In the genomic region with DNA sequence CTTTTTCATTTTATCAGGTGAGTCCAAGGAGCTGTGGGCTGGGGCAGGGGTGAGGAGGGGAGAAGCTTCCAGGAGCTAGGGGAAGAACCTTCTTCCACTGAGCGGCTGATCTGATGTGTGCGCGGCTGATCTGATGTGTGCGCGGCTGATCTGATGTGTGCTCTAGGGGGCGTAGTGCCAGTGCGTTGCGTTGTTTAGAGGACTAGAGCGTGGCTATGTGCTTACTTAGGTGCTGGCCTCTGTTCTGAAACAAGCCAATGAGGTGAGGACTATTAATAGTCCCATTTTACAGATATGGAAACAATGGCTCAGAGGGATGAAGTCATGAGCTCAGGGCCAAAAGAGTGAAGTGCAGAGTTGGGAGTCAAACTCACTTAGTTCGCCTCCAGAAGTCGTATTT, we compare ENCODE assay signal across 30 mouse cellular contexts. TPM values are rescaled to one million over a fixed set of nuclear protein-coding genes. Genes with fewer than 3 reads are reported as not detected.
DNase-seq lines count a peak whose midpoint lies in the region; ATAC-seq and TF ChIP-seq lines count a peak whose summit lies in the region.
"Had no signal": no experiment of that assay in that cellular context is flagged by ENCODE, and none has a peak within 500 bp of the region (broad histone marks: within the 10 kb centered on the region; RNA-seq: fewer than 3 reads in every experiment).

No protein-coding gene starts in this region.

- no peak overlapping the region for H3K9ac ChIP-seq in forebrain, postnatal 0 days
- no peak overlapping the region for H3K9ac ChIP-seq in forebrain, embryonic 14.5 days (ENCODE audit: low read length)
- H3K9ac ChIP-seq in midbrain, embryonic 11.5 days (ENCODE audit: low read length): no peak overlapping the region
- no peak overlapping the region for H3K9ac ChIP-seq in midbrain, embryonic 16.5 days (ENCODE audit: low read depth, low read length)
- H3K9ac ChIP-seq in ES-E14 (ENCODE audit: insufficient read depth, low read depth, low read length, poor library complexity, severe bottlenecking): peak overlapping the region; percentile 44
- H3K9ac ChIP-seq: embryonic facial prominence, embryonic 12.5 days; embryonic facial prominence, embryonic 15.5 days; forebrain, embryonic 15.5 days; hindbrain, embryonic 12.5 days; intestine, embryonic 15.5 days had no signal

- peak; percentile 13; the same call in 1 of the 2 replicates for TF ChIP-seq CTCF in forebrain, postnatal 0 days (IDR thresholded peaks at IDR 0.05; ENCODE audit: low read depth)
- TF ChIP-seq CTCF in olfactory bulb, adult 2 months (IDR thresholded peaks at IDR 0.05; ENCODE audit: insufficient read depth, low read depth, low read length): no peak

- no peaks in the 10 kb centered on the region for H3K9me3 ChIP-seq in forebrain, postnatal 0 days (ENCODE audit: low read length)
- no peaks in the 10 kb centered on the region for H3K9me3 ChIP-seq in forebrain, embryonic 14.5 days (replicated peaks; ENCODE audit: control insufficient read depth, low read length)
- H3K9me3 ChIP-seq in midbrain, embryonic 11.5 days (ENCODE audit: control insufficient read depth, low read length): no peaks in the 10 kb centered on the region
- no peaks in the 10 kb centered on the region for H3K9me3 ChIP-seq in midbrain, embryonic 16.5 days (replicated peaks; ENCODE audit: control insufficient read depth, low read length, poor library complexity, severe bottlenecking)
- no peaks in the 10 kb centered on the region for H3K9me3 ChIP-seq in ES-E14 (ENCODE audit: control insufficient read depth, insufficient read depth, low read depth, low read length)
- H3K9me3 ChIP-seq: embryonic facial prominence, embryonic 12.5 days; embryonic facial prominence, embryonic 15.5 days; forebrain, embryonic 15.5 days; hindbrain, embryonic 12.5 days; intestine, embryonic 15.5 days had no signal

- no peak overlapping the region for H3K4me2 ChIP-seq in forebrain, postnatal 0 days (ENCODE audit: low read depth)
- H3K4me2 ChIP-seq in forebrain, embryonic 14.5 days (ENCODE audit: low read length): no peak overlapping the region
- no peak overlapping the region for H3K4me2 ChIP-seq in midbrain, embryonic 11.5 days
- no peak overlapping the region for H3K4me2 ChIP-seq in midbrain, embryonic 16.5 days (ENCODE audit: low read length)
- H3K4me2 ChIP-seq: embryonic facial prominence, embryonic 12.5 days; embryonic facial prominence, embryonic 15.5 days; forebrain, embryonic 15.5 days; heart, embryonic 11.5 days; hindbrain, embryonic 12.5 days; intestine, embryonic 15.5 days had no signal

- H3K27ac ChIP-seq in forebrain, postnatal 0 days (ENCODE audit: low read depth, low read length): no peak overlapping the region
- no peak overlapping the region for H3K27ac ChIP-seq in forebrain, embryonic 14.5 days (ENCODE audit: low read depth, low read length)
- H3K27ac ChIP-seq in midbrain, embryonic 11.5 days (ENCODE audit: low read depth, low read length): no peak overlapping the region
- H3K27ac ChIP-seq in midbrain, embryonic 16.5 days (ENCODE audit: low read length): no peak overlapping the region
- H3K27ac ChIP-seq in ES-E14 (ENCODE audit: insufficient read depth, low read depth, low read length, poor library complexity, severe bottlenecking): 0 out of 2 replicates have a peak overlapping the region, but pooled peaks have one; percentile 11
- 0 out of 2 replicates have a peak overlapping the region, but pooled peaks have one; percentile 15 for H3K27ac ChIP-seq in olfactory bulb, adult 2 months (ENCODE audit: insufficient read depth, low read depth, low read length)
- H3K27ac ChIP-seq: embryonic facial prominence, embryonic 12.5 days; embryonic facial prominence, embryonic 15.5 days; forebrain, embryonic 15.5 days; gastrocnemius, adult 2 months; hindbrain, embryonic 12.5 days; intestine, embryonic 15.5 days had no signal

- in situ Hi-C loops in ES-E14 (cut with MboI; ENCODE audit: low sequenced_read_pairs in 2 of 2, unreplicated experiment in 2 of 2): no loop called here

- ATAC-seq in forebrain, postnatal 0 days: no peak
- no peak for ATAC-seq in forebrain, embryonic 14.5 days
- ATAC-seq in midbrain, embryonic 11.5 days (ENCODE audit: low FRiP score): no peak
- ATAC-seq in midbrain, embryonic 16.5 days: no peak
- ATAC-seq: forebrain, embryonic 15.5 days; intestine, embryonic 15.5 days had no signal

- DNase-seq in forebrain, postnatal 0 days: no peak
- no peak for DNase-seq in forebrain, embryonic 14.5 days (ENCODE audit: low spot score)
- DNase-seq in midbrain, embryonic 11.5 days (ENCODE audit: low spot score, missing footprints): peak; percentile 53
- DNase-seq in ES-E14 (ENCODE audit: low read depth, low spot score): no peak
- no peak for DNase-seq in testis, postnatal 10 days (ENCODE audit: low spot score)
- no peak for DNase-seq in layer of hippocampus, adult 9-11 months
- DNase-seq: adrenal gland, postnatal 10 days; cerebellum, adult 11 months; cerebellum, adult 2 months; cerebellum, adult 9-11 months; cerebellum, postnatal 25 days; gastrocnemius, adult 2 months; gastrocnemius, postnatal 14 days; heart, adult 11 months; kidney, adult 11 months had no signal

- WGBS in forebrain, postnatal 0 days: 97% methylated on average over 11 of the region's 11 CpGs
- 96% methylated on average over 11 of the region's 11 CpGs for WGBS in forebrain, embryonic 14.5 days
- 92% methylated on average over 11 of the region's 11 CpGs for WGBS in midbrain, embryonic 11.5 days
- 94% methylated on average over 11 of the region's 11 CpGs for WGBS in midbrain, embryonic 16.5 days
- 65% methylated on average over 11 of the region's 11 CpGs for WGBS in olfactory bulb, adult 2 months

- no peak overlapping the region for H3K4me3 ChIP-seq in forebrain, postnatal 0 days (ENCODE audit: low read depth, low read length)
- H3K4me3 ChIP-seq in forebrain, embryonic 14.5 days (ENCODE audit: low read depth, low read length): no peak overlapping the region
- no peak overlapping the region for H3K4me3 ChIP-seq in midbrain, embryonic 11.5 days (ENCODE audit: low read depth, low read length)
- no peak overlapping the region for H3K4me3 ChIP-seq in midbrain, embryonic 16.5 days (ENCODE audit: low read depth, low read length)
- H3K4me3 ChIP-seq in ES-E14 (ENCODE audit: insufficient read depth in 1 of 2, low read depth in 1 of 2, low read length in 2 of 2, poor library complexity in 1 of 2, severe bottlenecking in 1 of 2): peak overlapping the region; percentile 60 to 65
- no peak overlapping the region for H3K4me3 ChIP-seq in olfactory bulb, adult 2 months (ENCODE audit: insufficient read depth, low read depth, low read length)
- H3K4me3 ChIP-seq: embryonic facial prominence, embryonic 12.5 days; embryonic facial prominence, embryonic 15.5 days; forebrain, embryonic 15.5 days; gastrocnemius, adult 2 months; hindbrain, embryonic 12.5 days; intestine, embryonic 15.5 days had no signal

- TF ChIP-seq POLR2A in olfactory bulb, adult 2 months (IDR thresholded peaks at IDR 0.05; ENCODE audit: insufficient read depth, low read depth, low read length): no peak

- H3K27me3 ChIP-seq in forebrain, postnatal 0 days (ENCODE audit: insufficient read depth, low read length): no peaks in the 10 kb centered on the region
- H3K27me3 ChIP-seq in forebrain, embryonic 14.5 days (replicated peaks; ENCODE audit: control insufficient read depth, insufficient read depth, low read length): no peaks in the 10 kb centered on the region
- H3K27me3 ChIP-seq in midbrain, embryonic 11.5 days (ENCODE audit: control insufficient read depth, insufficient read depth, low read length): no peaks in the 10 kb centered on the region
- no peaks in the 10 kb centered on the region for H3K27me3 ChIP-seq in midbrain, embryonic 16.5 days (ENCODE audit: control insufficient read depth, insufficient read depth, low read depth, low read length)
- H3K27me3 ChIP-seq: embryonic facial prominence, embryonic 12.5 days; embryonic facial prominence, embryonic 15.5 days; forebrain, embryonic 15.5 days; hindbrain, embryonic 12.5 days; intestine, embryonic 15.5 days had no signal

- peaks cover 36% of the 10 kb centered on the region for H3K36me3 ChIP-seq in forebrain, postnatal 0 days (ENCODE audit: insufficient read depth)
- peaks cover 46% of the 10 kb centered on the region for H3K36me3 ChIP-seq in forebrain, embryonic 14.5 days (ENCODE audit: control insufficient read depth, insufficient read depth, low read length)
- H3K36me3 ChIP-seq in midbrain, embryonic 11.5 days (ENCODE audit: control insufficient read depth, insufficient read depth, low read length): peaks cover 4% of the 10 kb centered on the region; the same call in 1 of the 2 replicates
- peaks cover 9% of the 10 kb centered on the region for H3K36me3 ChIP-seq in midbrain, embryonic 16.5 days (ENCODE audit: control insufficient read depth, insufficient read depth, low read length)
- H3K36me3 ChIP-seq in ES-E14 (ENCODE audit: control insufficient read depth, insufficient read depth, low read length, poor library complexity, severe bottlenecking): peaks cover 10% of the 10 kb centered on the region
- H3K36me3 ChIP-seq: intestine, embryonic 15.5 days had no signal

- H3K4me1 ChIP-seq in forebrain, postnatal 0 days (ENCODE audit: insufficient read depth): 0 out of 2 replicates have a peak, but pooled peaks cover 1% of the 10 kb centered on the region
- H3K4me1 ChIP-seq in forebrain, embryonic 14.5 days (ENCODE audit: control insufficient read depth, insufficient read depth, low read length): peaks cover 4% of the 10 kb centered on the region; the same call in 1 of the 2 replicates
- peaks cover 1% of the 10 kb centered on the region; the same call in 1 of the 2 replicates for H3K4me1 ChIP-seq in midbrain, embryonic 11.5 days (ENCODE audit: control insufficient read depth, insufficient read depth, low read length)
- H3K4me1 ChIP-seq in midbrain, embryonic 16.5 days (ENCODE audit: control insufficient read depth, insufficient read depth, low read length): peaks cover 4% of the 10 kb centered on the region
- H3K4me1 ChIP-seq in ES-E14 (ENCODE audit: control insufficient read depth in 2 of 2, insufficient read depth in 2 of 2, low read length in 2 of 2, poor library complexity in 1 of 2): peaks cover 0 to 4% of the 10 kb centered on the region in 2 experiments; a peak in 2 of 4 replicates
- peaks cover 14% of the 10 kb centered on the region for H3K4me1 ChIP-seq in olfactory bulb, adult 2 months (ENCODE audit: control insufficient read depth, insufficient read depth, low read length)
- H3K4me1 ChIP-seq: intestine, embryonic 15.5 days had no signal

RNA-seq across cellular contexts. Expression of gene Cacng7, which starts 6.3 kb away (rescaled TPM):
- total RNA-seq in forebrain, postnatal 0 days (2014; rRNA removed): 73.4 and 78.9 TPM in 2 replicates
- polyA plus RNA-seq in forebrain, postnatal 0 days (2015; fragmentation: Nextera tagmentation; extraction: Ambion mirVana): 2.3 and 2.5 TPM in 2 replicates
- 3.3 and 3.8 TPM in 2 replicates for polyA plus RNA-seq in forebrain, embryonic 14.5 days (2014; fragmentation: Nextera tagmentation; extraction: Ambion mirVana)
- polyA plus RNA-seq in midbrain, embryonic 11.5 days (2014; fragmentation: Nextera tagmentation; extraction: Ambion mirVana): 4.2 and 4.4 TPM in 2 replicates
- polyA plus RNA-seq in midbrain, embryonic 16.5 days (2015; fragmentation: Nextera tagmentation; extraction: Ambion mirVana): 2.6 and 3.0 TPM in 2 replicates
- total RNA-seq in ES-E14 (2012; rRNA removed): 14.4 and 16.0 TPM in 2 replicates
- not detected in 2 replicates for polyA plus RNA-seq in olfactory bulb, adult 2 months (2012; ENCODE audit: insufficient read depth, insufficient read length, low replicate concordance, missing spikeins)
- total RNA-seq: common myeloid progenitor, adult 5-6 weeks; hematopoietic stem cell, adult 5-6 weeks had no signal

RNA-seq across cellular contexts. Expression of gene Prkcg, which starts 50.0 kb away (rescaled TPM):
- 10.2 and 17.3 TPM in 2 replicates for total RNA-seq in forebrain, postnatal 0 days (2014; rRNA removed)
- 12.1 and 15.1 TPM in 2 replicates for polyA plus RNA-seq in forebrain, postnatal 0 days (2015; fragmentation: Nextera tagmentation; extraction: Ambion mirVana)
- polyA plus RNA-seq in forebrain, embryonic 14.5 days (2014; fragmentation: Nextera tagmentation; extraction: Ambion mirVana): 0.43 and 1.2 TPM in 2 replicates
- 0.31 and 0.77 TPM in 2 replicates for polyA plus RNA-seq in midbrain, embryonic 11.5 days (2014; fragmentation: Nextera tagmentation; extraction: Ambion mirVana)
- polyA plus RNA-seq in midbrain, embryonic 16.5 days (2015; fragmentation: Nextera tagmentation; extraction: Ambion mirVana): 3.3 and 3.8 TPM in 2 replicates
- total RNA-seq in ES-E14 (2012; rRNA removed): 6.6 and 7.3 TPM in 2 replicates
- not detected in 2 replicates for polyA plus RNA-seq in olfactory bulb, adult 2 months (2012; ENCODE audit: insufficient read depth, insufficient read length, low replicate concordance, missing spikeins)
- total RNA-seq: common myeloid progenitor, adult 5-6 weeks; hematopoietic stem cell, adult 5-6 weeks; MEL had no signal

RNA-seq across cellular contexts. Expression of gene Myadm, which starts 50.1 kb away (rescaled TPM):
- total RNA-seq in forebrain, postnatal 0 days (2014; rRNA removed): 16.2 and 22.3 TPM in 2 replicates
- polyA plus RNA-seq in forebrain, postnatal 0 days (2015; fragmentation: Nextera tagmentation; extraction: Ambion mirVana): 14.0 and 22.3 TPM in 2 replicates
- polyA plus RNA-seq in forebrain, embryonic 14.5 days (2014; fragmentation: Nextera tagmentation; extraction: Ambion mirVana): 19.8 and 23.6 TPM in 2 replicates
- polyA plus RNA-seq in midbrain, embryonic 11.5 days (2014; fragmentation: Nextera tagmentation; extraction: Ambion mirVana): 38.1 and 41.2 TPM in 2 replicates
- 32.7 and 36.4 TPM in 2 replicates for polyA plus RNA-seq in midbrain, embryonic 16.5 days (2015; fragmentation: Nextera tagmentation; extraction: Ambion mirVana)
- 80.8 and 84.1 TPM in 2 replicates for total RNA-seq in ES-E14 (2012; rRNA removed)
- not detected in 2 replicates for polyA plus RNA-seq in olfactory bulb, adult 2 months (2012; ENCODE audit: insufficient read depth, insufficient read length, low replicate concordance, missing spikeins)

RNA-seq across cellular contexts. Expression of gene Cacng8, which starts 51.5 kb away (rescaled TPM):
- 41.5 and 42.2 TPM in 2 replicates for total RNA-seq in forebrain, postnatal 0 days (2014; rRNA removed)
- 16.5 and 17.8 TPM in 2 replicates for polyA plus RNA-seq in forebrain, postnatal 0 days (2015; fragmentation: Nextera tagmentation; extraction: Ambion mirVana)
- polyA plus RNA-seq in forebrain, embryonic 14.5 days (2014; fragmentation: Nextera tagmentation; extraction: Ambion mirVana): 8.6 and 11.1 TPM in 2 replicates
- polyA plus RNA-seq in midbrain, embryonic 11.5 days (2014; fragmentation: Nextera tagmentation; extraction: Ambion mirVana): 4.0 and 4.7 TPM in 2 replicates
- 13.3 and 17.3 TPM in 2 replicates for polyA plus RNA-seq in midbrain, embryonic 16.5 days (2015; fragmentation: Nextera tagmentation; extraction: Ambion mirVana)
- total RNA-seq in ES-E14 (2012; rRNA removed): 7.8 and 9.8 TPM in 2 replicates
- not detected in 2 replicates for polyA plus RNA-seq in olfactory bulb, adult 2 months (2012; ENCODE audit: insufficient read depth, insufficient read length, low replicate concordance, missing spikeins)
- total RNA-seq: common myeloid progenitor, adult 5-6 weeks; gastrocnemius, adult 2 months; gastrocnemius, postnatal 14 days; gastrocnemius, postnatal 4 days; heart, adult 8-10 months; heart, postnatal 25 days; hematopoietic stem cell, adult 5-6 weeks had no signal
- polyA plus RNA-seq: heart, postnatal 0 days had no signal

Comparison
In these comparisons a context has a peak if more than half of its experiments do, and no peak if none do; other contexts are left out.
1. H3K27ac ChIP-seq: peak in ES-E14 (single experiment) and olfactory bulb, adult 2 months (single experiment); none in forebrain, postnatal 0 days (single experiment), forebrain, embryonic 14.5 days (single experiment), midbrain, embryonic 11.5 days (single experiment) and midbrain, embryonic 16.5 days (single experiment).
2. H3K4me3 ChIP-seq: peak in ES-E14 (2 of 2); none in forebrain, postnatal 0 days (single experiment), forebrain, embryonic 14.5 days (single experiment), midbrain, embryonic 11.5 days (single experiment), midbrain, embryonic 16.5 days (single experiment) and olfactory bulb, adult 2 months (single experiment).